Mouse (Mus musculus): ENCODE measurements around the gene Agap2. TPM values are rescaled to one million over a fixed set of nuclear protein-coding genes. Genes with fewer than 3 reads are reported as not detected.
"Not testable (repeated sequence)": the region's sequence is repeated elsewhere in the genome, so short reads cannot be mapped to it uniquely, and the experiment has no call there.

Gene Agap2
- polyA plus RNA-seq, 1 experiment from 2014 or later = 0.43 TPM

GRCm38 (mm10) chr10:127061513-127061912 is 13.6 kb upstream of the Agap2 start:
- H3K9ac ChIP-seq = no peak overlapping the region
- peaks cover 36% of the 10 kb centered on the region for H3K4me1 ChIP-seq (replicated peaks)
- no peak overlapping the region for H3K27ac ChIP-seq
- no peaks in the 10 kb centered on the region for H3K27me3 ChIP-seq (replicated peaks)
- no peaks in the 10 kb centered on the region for H3K9me3 ChIP-seq
- H3K4me3 ChIP-seq (replicated peaks) = no peak overlapping the region
- peaks cover 21% of the 10 kb centered on the region for H3K36me3 ChIP-seq
- WGBS = 70% methylated on average over 2 of the region's 2 CpGs
- no peak overlapping the region for H3K4me2 ChIP-seq (replicated peaks)
- ATAC-seq = no peak

GRCm38 (mm10) chr10:127062101-127062500 is 13.0 kb upstream of the Agap2 start:
- Histone ChIP-seq H3K36me3 (peaks cover 25% of the 10 kb centered on the region), H3K4me1 (replicated peaks) (peaks cover 41% of the 10 kb centered on the region)
- not testable (repeated sequence) for H3K4me2 ChIP-seq (replicated peaks); H3K4me3 ChIP-seq (replicated peaks); H3K27me3 ChIP-seq (replicated peaks); ATAC-seq; H3K27ac ChIP-seq; H3K9me3 ChIP-seq; H3K9ac ChIP-seq
- 83% methylated on average over 4 of the region's 4 CpGs for WGBS

DNA sequence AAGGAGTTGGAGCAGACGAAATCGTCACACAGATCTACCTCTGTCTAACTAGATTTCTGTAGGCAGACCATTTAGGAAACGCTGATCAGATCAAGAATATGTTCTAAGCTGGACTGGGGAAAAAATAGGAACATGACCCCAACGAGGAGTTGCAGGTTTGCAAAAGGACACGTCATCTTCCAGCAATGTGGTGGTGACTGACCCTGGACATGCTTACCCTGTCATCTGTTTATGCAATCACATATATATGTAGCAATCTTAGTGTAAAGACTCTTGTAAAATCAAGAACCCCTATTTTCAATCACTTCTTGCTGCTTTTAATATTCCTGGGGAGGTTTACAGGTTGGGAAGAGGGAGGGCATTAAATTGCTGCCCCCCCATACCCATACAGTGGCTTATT is 12.6 kb upstream of the Agap2 start:
- Histone ChIP-seq H3K9me3 (no peaks in the 10 kb centered on the region), H3K9ac (no peak overlapping the region), H3K4me2 (replicated peaks) (no peak overlapping the region), H3K27me3 (replicated peaks) (no peaks in the 10 kb centered on the region), H3K4me1 (replicated peaks) (peaks cover 41% of the 10 kb centered on the region), H3K27ac (no peak overlapping the region), H3K4me3 (replicated peaks) (no peak overlapping the region), H3K36me3 (peaks cover 25% of the 10 kb centered on the region)
- ATAC-seq = no peak
- 68% methylated on average over 5 of the region's 5 CpGs for WGBS

- peaks cover 38% of the 10 kb centered on the region for H3K4me1 ChIP-seq (replicated peaks)
- H3K36me3 ChIP-seq = peaks cover 30% of the 10 kb centered on the region
- H3K4me3 ChIP-seq (replicated peaks) = peak within 1 kb of the TSS; percentile 65
- peak within 1 kb of the TSS; percentile 81 for H3K9ac ChIP-seq
- peak within 1 kb of the TSS; percentile 73 for H3K4me2 ChIP-seq (replicated peaks)
- peak within 1 kb of the TSS; percentile 76 for H3K27ac ChIP-seq
- no peaks in the 10 kb centered on the region for H3K27me3 ChIP-seq (replicated peaks)
- ATAC-seq = peak; percentile 91
- no peaks in the 10 kb centered on the region for H3K9me3 ChIP-seq
- under 1% methylated on average over 45 of the region's 46 CpGs for WGBS
Measured at GRCm38 (mm10) chr10:127063239-127063872, 11.7 kb upstream of the Agap2 start, which contains the start of gene Cdk4. Cdk4 (plus strand) TSS chr10:127063534.

DNA sequence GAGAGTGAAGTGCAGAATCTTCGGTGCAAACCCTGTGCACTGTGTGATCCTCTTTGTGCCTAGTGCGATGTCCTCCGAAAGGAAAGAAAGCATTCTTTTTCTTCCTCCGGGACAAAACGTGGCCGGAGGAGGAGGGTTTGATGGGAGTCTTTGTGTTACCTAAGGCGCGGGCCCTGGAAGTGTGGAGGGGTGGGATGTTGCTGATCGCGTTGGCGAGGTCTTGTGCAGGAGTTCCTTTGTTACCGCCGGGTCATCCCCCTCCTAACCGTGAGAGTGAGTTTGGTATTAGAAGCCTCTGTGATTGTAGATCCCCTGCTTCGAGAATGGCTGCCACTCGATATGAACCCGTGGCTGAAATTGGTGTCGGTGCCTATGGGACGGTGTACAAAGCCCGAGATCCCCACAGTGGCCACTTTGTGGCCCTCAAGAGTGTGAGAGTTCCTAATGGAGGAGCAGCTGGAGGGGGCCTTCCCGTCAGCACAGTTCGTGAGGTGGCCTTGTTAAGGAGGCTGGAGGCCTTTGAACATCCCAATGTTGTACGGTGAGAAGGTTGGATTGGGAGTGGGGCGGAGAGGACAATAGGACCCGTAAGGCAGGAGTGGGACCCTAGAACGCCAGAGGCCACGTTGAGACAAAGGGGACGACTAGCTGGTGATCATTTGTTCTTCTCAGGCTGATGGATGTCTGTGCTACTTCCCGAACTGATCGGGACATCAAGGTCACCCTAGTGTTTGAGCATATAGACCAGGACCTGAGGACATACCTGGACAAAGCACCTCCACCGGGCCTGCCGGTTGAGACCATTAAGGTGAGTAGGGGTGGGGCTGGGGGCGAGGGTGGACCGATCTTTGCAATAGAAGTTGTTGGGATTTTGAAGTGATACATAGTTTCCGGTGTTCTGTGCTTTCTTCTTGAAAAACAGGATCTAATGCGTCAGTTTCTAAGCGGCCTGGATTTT is 10.9 kb upstream of the Agap2 start:
- no peak for ATAC-seq

GRCm38 (mm10) chr10:127065981-127066380 is 9.1 kb upstream of the Agap2 start:
- Histone ChIP-seq H3K4me1 (replicated peaks) (peaks cover 35% of the 10 kb centered on the region), H3K36me3 (peaks cover 30% of the 10 kb centered on the region), H3K9ac (no peak overlapping the region), H3K4me3 (replicated peaks) (no peak overlapping the region), H3K9me3 (no peaks in the 10 kb centered on the region), H3K27me3 (replicated peaks) (no peaks in the 10 kb centered on the region), H3K4me2 (replicated peaks) (no peak overlapping the region), H3K27ac (0 out of 2 replicates have a peak overlapping the region, but pooled peaks have one; percentile 5)
- 75% methylated on average over 9 of the region's 9 CpGs for WGBS
- ATAC-seq = no peak

More for the DNA sequence above, 10.9 kb upstream of the Agap2 start:
- no peaks in the 10 kb centered on the region for H3K27me3 ChIP-seq (replicated peaks)
- H3K9me3 ChIP-seq = no peaks in the 10 kb centered on the region
- H3K4me3 ChIP-seq (replicated peaks) = peak overlapping the region; percentile 65
- peak overlapping the region; percentile 76 for H3K27ac ChIP-seq
- peak overlapping the region; percentile 73 for H3K4me2 ChIP-seq (replicated peaks)
- H3K4me1 ChIP-seq (replicated peaks) = peaks cover 38% of the 10 kb centered on the region
- H3K36me3 ChIP-seq = peaks cover 30% of the 10 kb centered on the region
- WGBS = 10% methylated on average over 37 of the region's 37 CpGs
- H3K9ac ChIP-seq = peak overlapping the region; percentile 81

DNA sequence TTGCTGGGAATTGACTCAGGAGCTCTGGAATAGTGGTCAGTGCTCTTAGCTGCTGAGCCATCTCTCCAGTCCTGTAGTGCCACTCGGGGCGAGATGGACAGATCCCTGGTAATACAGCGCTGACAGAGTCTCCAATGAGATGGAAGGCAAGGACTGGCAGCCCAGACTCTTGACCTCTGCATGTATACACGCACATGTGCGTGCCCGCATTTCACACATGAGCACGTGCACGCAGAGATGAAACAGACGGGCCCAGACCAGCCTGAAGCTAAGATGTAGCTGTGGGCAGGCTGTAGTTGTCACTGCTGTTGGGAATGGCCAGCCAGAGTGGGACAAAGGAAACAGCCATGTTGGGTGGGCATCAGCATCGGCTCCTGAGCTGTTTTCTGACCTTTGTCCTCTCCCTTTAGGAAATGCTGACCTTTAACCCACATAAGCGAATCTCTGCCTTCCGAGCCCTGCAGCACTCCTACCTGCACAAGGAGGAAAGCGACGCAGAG is 8.5 kb upstream of the Agap2 start:
- WGBS = 88% methylated on average over 14 of the region's 14 CpGs
- no peak overlapping the region for H3K4me3 ChIP-seq (replicated peaks)
- peak overlapping the region; percentile 24; the same call in 1 of the 2 replicates for H3K27ac ChIP-seq
- H3K4me1 ChIP-seq (replicated peaks) = peaks cover 39% of the 10 kb centered on the region
- H3K9me3 ChIP-seq = no peaks in the 10 kb centered on the region
- ATAC-seq = no peak
- H3K27me3 ChIP-seq (replicated peaks) = no peaks in the 10 kb centered on the region
- no peak overlapping the region for H3K4me2 ChIP-seq (replicated peaks)
- peaks cover 30% of the 10 kb centered on the region for H3K36me3 ChIP-seq
- H3K9ac ChIP-seq = no peak overlapping the region

DNA sequence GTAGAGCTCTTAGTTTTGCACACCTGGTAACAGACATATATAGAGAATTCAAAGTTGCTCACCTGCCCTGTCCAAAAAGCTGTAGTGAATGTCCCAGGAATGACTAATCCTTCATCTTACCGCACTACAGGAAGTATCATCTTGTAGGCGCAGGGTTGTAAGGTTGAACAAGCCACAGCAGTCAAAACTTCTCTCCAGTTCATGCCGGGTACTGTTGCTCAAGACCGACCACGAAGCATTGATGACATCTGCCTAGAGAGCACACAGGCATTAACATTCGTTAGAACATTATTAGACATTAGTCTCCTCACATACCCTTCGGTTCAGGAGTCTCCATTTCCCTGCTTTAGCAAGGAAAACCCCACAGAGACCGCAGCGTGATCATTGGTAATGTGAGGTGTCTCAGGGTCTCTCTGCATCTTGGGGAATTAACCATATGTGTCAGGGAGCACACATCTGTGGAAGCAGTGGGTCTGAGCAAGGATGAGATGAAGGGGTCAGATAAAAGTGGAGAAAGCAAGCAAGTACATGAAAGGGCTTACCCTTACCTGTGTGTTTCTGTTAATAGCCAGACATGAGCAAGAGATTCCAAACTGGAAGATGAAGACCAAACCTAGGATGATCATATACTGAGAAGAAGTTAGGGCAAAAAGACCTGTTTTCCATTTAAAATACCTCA is 6.6 kb upstream of the Agap2 start:
- ATAC-seq = no peak
- 71% methylated on average over 9 of the region's 9 CpGs for WGBS
- Histone ChIP-seq H3K27ac (peak overlapping the region; percentile 78), H3K9ac (peak overlapping the region; percentile 64), H3K9me3 (no peaks in the 10 kb centered on the region), H3K36me3 (peaks cover 30% of the 10 kb centered on the region), H3K4me2 (replicated peaks) (peak overlapping the region; percentile 85), H3K27me3 (replicated peaks) (no peaks in the 10 kb centered on the region), H3K4me3 (replicated peaks) (peak overlapping the region; percentile 50), H3K4me1 (replicated peaks) (peaks cover 33% of the 10 kb centered on the region)

DNA sequence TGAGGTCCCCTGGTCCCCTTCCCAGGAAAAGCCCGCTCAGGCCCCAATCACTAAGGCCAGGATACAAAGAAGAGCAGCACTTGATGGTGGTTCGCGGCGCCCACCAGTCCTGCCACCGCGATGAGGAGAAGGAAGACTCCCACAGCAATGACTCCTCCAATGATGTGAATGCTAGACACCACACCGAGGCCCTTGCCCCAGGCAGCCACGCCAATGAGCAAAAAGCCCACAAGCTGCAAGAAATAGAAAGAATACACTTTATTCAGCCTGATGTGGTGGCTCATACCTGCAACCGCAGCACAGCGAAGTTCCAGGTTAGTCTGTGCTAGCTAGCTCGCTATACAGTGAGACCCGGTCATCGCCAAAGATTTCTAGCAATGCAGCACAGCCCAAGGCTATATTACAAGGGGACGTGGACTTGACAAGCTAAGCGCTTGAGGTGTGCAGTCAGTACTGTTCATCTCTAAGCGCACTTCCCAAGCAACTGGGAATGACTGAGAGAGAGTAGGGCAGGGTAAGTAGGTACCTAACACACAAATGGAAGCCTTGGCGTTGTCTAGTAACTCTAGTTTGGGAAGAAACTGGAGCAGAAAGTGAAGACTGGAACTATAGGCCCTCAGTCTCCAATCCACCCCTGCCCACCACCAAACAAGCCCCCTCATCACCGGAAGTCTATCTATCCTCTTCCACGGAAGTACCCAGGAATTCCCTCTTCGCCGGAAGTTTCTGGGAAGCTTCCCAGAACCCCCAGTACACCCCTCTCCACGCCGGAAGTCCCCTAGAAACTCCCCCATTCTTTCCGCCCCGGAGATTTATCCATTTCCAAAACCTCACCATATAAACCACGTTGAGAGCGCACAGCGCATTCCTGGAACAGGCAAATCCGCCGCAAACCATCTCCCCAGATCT is 5.5 kb upstream of the Agap2 start:
- Histone ChIP-seq H3K27ac (peak overlapping the region; percentile 78), H3K36me3 (peaks cover 30% of the 10 kb centered on the region), H3K9me3 (no peaks in the 10 kb centered on the region), H3K4me1 (replicated peaks) (peaks cover 33% of the 10 kb centered on the region), H3K4me2 (replicated peaks) (peak overlapping the region; percentile 85), H3K4me3 (replicated peaks) (peak overlapping the region; percentile 50), H3K9ac (peak overlapping the region; percentile 64), H3K27me3 (replicated peaks) (no peaks in the 10 kb centered on the region)
- 5% methylated on average over 30 of the region's 30 CpGs for WGBS
- peak; percentile 42 for ATAC-seq

DNA sequence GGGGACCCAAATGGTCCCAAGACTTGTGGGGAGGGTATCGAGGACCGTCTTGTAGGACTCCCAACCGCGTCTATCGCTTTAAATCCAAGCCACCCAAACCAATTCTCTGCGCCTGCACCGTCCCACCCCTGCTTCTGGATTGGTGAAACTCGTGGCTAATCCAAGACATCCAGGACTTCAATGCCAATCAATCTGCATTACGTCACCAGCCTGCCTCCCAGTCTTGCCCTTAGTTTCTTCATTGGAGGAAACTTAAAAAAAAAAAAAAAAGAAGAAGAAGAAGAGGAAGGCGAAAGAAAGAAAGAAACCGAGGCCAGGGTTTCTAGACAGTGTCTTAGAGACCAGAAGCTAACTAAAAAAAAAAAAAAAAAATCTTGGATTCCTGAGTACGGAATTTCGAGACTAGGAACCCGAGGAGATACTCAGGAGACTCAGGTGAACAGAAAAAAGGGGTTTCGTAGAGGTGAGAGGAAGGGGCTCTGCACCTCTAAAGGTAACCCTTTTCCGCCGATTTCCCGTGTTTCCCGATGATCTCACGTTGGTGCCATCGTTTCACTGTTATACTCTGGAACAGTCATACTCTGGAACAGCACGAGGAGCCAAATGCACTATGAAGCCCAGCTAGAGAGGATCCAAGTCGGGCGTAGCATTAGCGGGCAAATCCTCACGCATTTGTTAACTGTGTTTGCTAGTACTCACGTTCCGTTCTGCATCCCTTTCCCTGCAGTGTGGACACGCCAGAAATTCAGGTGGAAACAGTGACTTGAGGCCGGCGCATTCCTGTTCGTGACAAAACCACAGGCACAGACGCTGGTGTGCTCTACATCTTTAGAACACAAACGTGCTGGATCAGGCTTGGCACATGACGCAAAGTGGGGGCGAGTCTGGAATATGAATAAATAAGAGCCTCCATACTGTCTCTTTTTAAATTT is 4.6 kb upstream of the Agap2 start, which contains the start of gene Tspan31:
Gene Tspan31, minus strand, starts transcription at position 75 of the 932 bp plus-strand sequence.
- Histone ChIP-seq H3K4me1 (replicated peaks) (peaks cover 24% of the 10 kb centered on the region), H3K36me3 (peaks cover 24% of the 10 kb centered on the region), H3K27ac (peak within 1 kb of the TSS; percentile 78), H3K9ac (peak within 1 kb of the TSS; percentile 67), H3K4me2 (replicated peaks) (peak within 1 kb of the TSS; percentile 89), H3K4me3 (replicated peaks) (peak within 1 kb of the TSS; percentile 50), H3K9me3 (no peaks in the 10 kb centered on the region), H3K27me3 (replicated peaks) (peaks cover 5% of the 10 kb centered on the region; the same call in 1 of the 2 replicates)
- 1% methylated on average over 36 of the region's 36 CpGs for WGBS
- ATAC-seq = peak; percentile 90

Data from intestine, embryonic 15.5 days (tissue).